Mouse (Mus musculus): Measurements from ENCODE around the gene Rnf144b. TPM values are rescaled to one million over a fixed set of nuclear protein-coding genes. Genes with fewer than 3 reads are reported as not detected.

Gene Rnf144b
- polyA plus RNA-seq, 3 experiments from 2014 or later = 0.18 TPM; not detected in 2

GRCm38 (mm10) chr13:47182366-47182765 is 59.9 kb downstream of the Rnf144b start:
- ATAC-seq = no peak

- no peak for ATAC-seq
Measured at GRCm38 (mm10) chr13:47183033-47183730, 60.7 kb downstream of the Rnf144b start.

GRCm38 (mm10) chr13:47183771-47184170 is 61.3 kb downstream of the Rnf144b start:
- ATAC-seq = no peak

GRCm38 (mm10) chr13:47187836-47188235 is 65.4 kb downstream of the Rnf144b start:
- no peak for ATAC-seq

GRCm38 (mm10) chr13:47189971-47190370 is 67.5 kb downstream of the Rnf144b start:
- ATAC-seq = no peak

GRCm38 (mm10) chr13:47192200-47192599 is 69.7 kb downstream of the Rnf144b start:
- ATAC-seq = no peak

- no peak for ATAC-seq
Measured at GRCm38 (mm10) chr13:47192771-47193170, 70.3 kb downstream of the Rnf144b start.

- ATAC-seq = no peak
Measured at GRCm38 (mm10) chr13:47193326-47194153, 71.1 kb downstream of the Rnf144b start.

GRCm38 (mm10) chr13:47194695-47195094 is 72.2 kb downstream of the Rnf144b start:
- ATAC-seq = no peak

- no peak for ATAC-seq
Measured at GRCm38 (mm10) chr13:47195491-47195890, 73.0 kb downstream of the Rnf144b start.

- no peak for ATAC-seq
Measured at GRCm38 (mm10) chr13:47200011-47200670, 77.7 kb downstream of the Rnf144b start.

GRCm38 (mm10) chr13:47201962-47202624 is 79.6 kb downstream of the Rnf144b start:
- no peak for ATAC-seq

GRCm38 (mm10) chr13:47210496-47210895 is 88.0 kb downstream of the Rnf144b start:
- no peak for ATAC-seq

- no peak for ATAC-seq
Measured at GRCm38 (mm10) chr13:47210992-47211391, 88.5 kb downstream of the Rnf144b start.

- ATAC-seq = no peak
Measured at GRCm38 (mm10) chr13:47211581-47211980, 89.1 kb downstream of the Rnf144b start.

GRCm38 (mm10) chr13:47213817-47214216 is 91.4 kb downstream of the Rnf144b start:
- no peak for ATAC-seq

GRCm38 (mm10) chr13:47214895-47215294 is 92.4 kb downstream of the Rnf144b start:
- ATAC-seq = no peak

- ATAC-seq = no peak
Measured at GRCm38 (mm10) chr13:47215815-47216585, 93.5 kb downstream of the Rnf144b start.

- ATAC-seq = no peak
Measured at GRCm38 (mm10) chr13:47217107-47217571, 94.7 kb downstream of the Rnf144b start.

- ATAC-seq = no peak
Measured at GRCm38 (mm10) chr13:47218351-47218750, 95.9 kb downstream of the Rnf144b start.

GRCm38 (mm10) chr13:47220426-47220825 is 98.0 kb downstream of the Rnf144b start:
- no peak for ATAC-seq
